Mouse (Mus musculus) liver, embryonic 14.5 days (tissue): ENCODE results near the gene Actr1a. TPM values are rescaled to one million over a fixed set of nuclear protein-coding genes. Genes with fewer than 3 reads are reported as not detected.

Experiments used
- ATAC-seq: fragments of 200-750 bp; cut with Nextera tagmentation; 2 replicates; pipeline ENCODE4 v1.8.0; 2017; ENCODE audit warnings: moderate number of reproducible peaks, mild to moderate bottlenecking, moderate library complexity; ENCODE audit not compliant: insufficient read depth
- DNase-seq, 3 experiments: peaks; one replicate each; pipeline ENCODE4 v3.0.0-alpha.2; 2012 to 2013; ENCODE audit warnings: low read depth in 3 of 3, low spot score in 3 of 3
- H3K27ac ChIP-seq: fragments of 300-500 bp; sonication (generic); 2 replicates; pipeline ENCODE4 v1.5.1; 2014; ENCODE audit warnings: moderate library complexity, mild to moderate bottlenecking, control low read depth, inconsistent platforms
- H3K27me3 ChIP-seq: fragments of 300-500 bp; sonication (generic); 2 replicates; pipeline ENCODE4 v1.6.1; 2014; ENCODE audit warnings: mild to moderate bottlenecking, low read length, moderate library complexity; ENCODE audit not compliant: control insufficient read depth, insufficient read depth
- H3K36me3 ChIP-seq: fragments of 300-500 bp; sonication (generic); replicated peaks from 2 replicates; pipeline ENCODE4 v1.6.1; 2014; ENCODE audit warnings: low read depth; ENCODE audit not compliant: control insufficient read depth, insufficient read depth
- H3K4me1 ChIP-seq, 2 experiments: fragments of 200-500 bp in 1 of 2; fragments of 300-500 bp in 1 of 2; sonication (generic) in 1 of 2; replicated peaks; 2 replicates each; pipeline ENCODE4 v1.6.1; 2012 to 2014; ENCODE audit warnings: antibody characterized with exemption in 1 of 2, inconsistent platforms in 1 of 2, low read length in 1 of 2; ENCODE audit not compliant: control insufficient read depth in 2 of 2, insufficient read depth in 2 of 2
- H3K4me2 ChIP-seq: fragments of 300-500 bp; sonication (generic); 2 replicates; pipeline ENCODE4 v1.6.1; 2014; ENCODE audit warnings: low read depth, mild to moderate bottlenecking, control low read depth, moderate library complexity
- H3K4me3 ChIP-seq, 2 experiments: fragments of 200-500 bp in 1 of 2; fragments of 300-500 bp in 1 of 2; sonication (generic) in 1 of 2; 2 replicates each; pipeline ENCODE4 v1.5.1; 2012 to 2014; ENCODE audit warnings: low read depth in 2 of 2, low read length in 2 of 2, mild to moderate bottlenecking in 2 of 2, control low read depth in 1 of 2, inconsistent platforms in 1 of 2, moderate library complexity in 1 of 2; ENCODE audit not compliant: insufficient read depth in 1 of 2
- H3K9ac ChIP-seq: fragments of 300-500 bp; sonication (generic); replicated peaks from 2 replicates; pipeline ENCODE4 v1.6.1; 2014; ENCODE audit warnings: mild to moderate bottlenecking, control low read depth, moderate library complexity
- H3K9me3 ChIP-seq: fragments of 300-500 bp; sonication (generic); 2 replicates; pipeline ENCODE4 v1.6.1; 2016; ENCODE audit warnings: low read length, mixed read lengths; ENCODE audit not compliant: control insufficient read depth
- CTCF ChIP-seq: IDR thresholded peaks from 2 replicates; pipeline ENCODE4 v1.5.1; 2016; ENCODE audit warnings: antibody characterized with exemption, low read depth, control low read depth
- EP300 ChIP-seq: IDR thresholded peaks from 2 replicates; pipeline ENCODE4 v1.6.1; 2016; ENCODE audit warnings: antibody characterized with exemption, low read depth
- WGBS: fragments of 180-500 bp; shearing (Covaris S2); extraction: QIAGEN DNeasy Blood & Tissue Kit; methylation state at CpG from one replicate; pipeline ENCODE4 v1.1.7; 2014; ENCODE audit not compliant: insufficient replicate concordance; 5-methylcytosine and 5-hydroxymethylcytosine counted together
- polyA plus RNA-seq, 2 experiments: library from polyadenylated mRNA; depleted of rRNA in 1 of 2; stranded (reverse) in 1 of 2; unstranded in 1 of 2; fragments of >200 nt; fragmentation: Nextera tagmentation in 1 of 2; extraction: Ambion mirVana in 1 of 2; gene quantifications; 2 replicates each; pipeline versions ENCODE4 v1.2.1 to v1.2.3; 2012 to 2014

Gene Actr1a
- polyA plus RNA-seq, 2 experiments = 28.1 to 47.0 TPM

DNA sequence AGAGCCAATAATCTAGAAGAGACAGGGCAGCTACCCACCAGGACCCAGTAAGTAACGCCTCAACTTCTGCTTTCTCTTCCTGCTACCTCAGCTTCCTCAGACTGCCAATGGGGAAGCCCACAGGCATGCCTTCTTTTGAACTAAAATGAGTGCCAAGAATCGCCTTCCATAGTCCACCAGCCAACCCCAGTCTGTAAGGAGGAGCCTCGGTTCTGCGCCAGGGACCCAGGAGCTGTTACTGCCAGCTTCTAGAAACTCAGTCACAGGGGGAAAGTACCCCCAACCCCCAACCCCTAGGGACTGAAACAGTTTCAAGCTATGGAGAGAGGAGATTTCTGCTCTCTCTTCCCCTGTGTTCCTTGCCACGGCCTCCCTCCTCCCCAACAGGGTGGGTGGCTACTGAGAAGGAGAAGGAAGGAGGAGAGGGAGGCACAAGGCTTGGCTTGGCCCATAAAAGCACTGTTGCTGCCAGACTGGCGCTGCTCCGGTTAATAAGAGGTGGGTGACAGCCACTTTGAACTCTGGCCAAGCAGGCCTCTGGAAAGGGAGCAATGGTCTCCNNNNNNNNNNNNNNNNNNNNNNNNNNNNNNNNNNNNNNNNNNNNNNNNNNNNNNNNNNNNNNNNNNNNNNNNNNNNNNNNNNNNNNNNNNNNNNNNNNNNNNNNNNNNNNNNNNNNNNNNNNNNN lies 56.1 kb downstream of the Actr1a start:
- WGBS = 37% methylated on average over 7 of the region's 7 CpGs
- Histone ChIP-seq H3K27ac (peak overlapping the region; percentile 52), H3K4me1 (peaks cover 9 to 22% of the 10 kb centered on the region in 2 experiments), H3K36me3 (no peaks in the 10 kb centered on the region), H3K9me3 (no peaks in the 10 kb centered on the region), H3K4me3 (peak overlapping the region; percentile 55 to 73; a peak in 3 of 4 replicates), H3K4me2 (peak overlapping the region; percentile 89), H3K27me3 (no peaks in the 10 kb centered on the region), H3K9ac (peak overlapping the region; percentile 58; the same call in 1 of the 2 replicates)
- DNase-seq (no peak), ATAC-seq (no peak)
- no peak for TF ChIP-seq CTCF
- no peak for TF ChIP-seq EP300

DNA sequence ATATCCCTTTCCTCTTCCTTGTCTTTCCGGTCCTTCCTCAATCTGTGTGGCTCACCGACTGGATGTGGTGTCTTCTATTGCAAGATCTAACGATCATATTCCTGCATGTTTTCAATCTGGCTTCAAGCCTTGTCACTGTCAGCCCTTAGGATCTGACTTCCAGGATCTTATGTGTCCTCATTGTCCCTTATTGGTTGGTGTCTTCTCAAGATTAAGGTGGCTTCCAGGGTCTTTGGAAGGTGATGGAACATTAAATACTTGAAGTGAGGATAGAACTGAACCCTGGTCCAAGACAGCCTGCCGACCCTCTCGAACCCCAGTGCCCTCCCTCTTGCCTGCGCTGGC lies 56.6 kb downstream of the Actr1a start:
- TF ChIP-seq EP300 (no peak), CTCF (no peak)
- Histone ChIP-seq H3K4me1 (peaks cover 9 to 19% of the 10 kb centered on the region in 2 experiments), H3K9ac (peak overlapping the region; percentile 58), H3K36me3 (no peaks in the 10 kb centered on the region), H3K4me3 (peak overlapping the region; percentile 55 to 73), H3K27me3 (no peaks in the 10 kb centered on the region), H3K27ac (peak overlapping the region; percentile 52), H3K9me3 (no peaks in the 10 kb centered on the region), H3K4me2 (peak overlapping the region; percentile 89)
- ATAC-seq = peak; percentile 17; the same call in 1 of the 2 replicates
- 11% methylated on average over 6 of the region's 6 CpGs for WGBS
- no peak for DNase-seq

DNA sequence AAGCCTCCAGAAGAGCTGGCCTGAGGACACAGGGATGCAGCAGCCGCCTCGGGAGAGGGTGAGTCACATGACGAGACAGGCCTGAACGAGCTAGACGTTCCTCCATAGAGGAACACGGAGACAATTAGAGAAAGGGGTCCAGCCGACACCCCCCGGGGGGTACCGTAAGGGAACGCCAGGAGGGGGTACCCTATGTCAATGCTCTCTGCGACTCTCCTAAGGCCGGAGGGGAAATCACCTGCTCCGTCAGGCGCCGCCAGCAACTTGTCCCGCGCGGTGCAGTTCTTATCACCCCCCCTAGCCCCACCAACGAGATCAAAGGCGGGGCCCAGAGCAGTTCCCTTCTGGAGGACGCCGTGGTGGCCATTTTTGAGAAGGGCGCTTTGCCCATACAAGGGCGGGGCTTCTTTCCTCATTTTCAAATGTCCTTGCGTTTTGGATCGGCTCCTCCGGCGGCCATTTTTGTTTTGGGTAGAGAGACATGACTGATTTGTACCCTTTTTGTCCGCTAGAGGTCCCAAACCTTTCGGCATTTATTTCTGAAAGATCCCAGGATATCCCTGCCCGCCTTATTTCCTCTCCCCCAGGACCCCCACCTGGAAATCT lies 57.1 kb downstream of the Actr1a start, which contains the start of gene Cuedc2:
Gene Cuedc2, minus strand, starts transcription at position 372 of the 606 bp plus-strand sequence.
- Histone ChIP-seq H3K9ac (peak within 1 kb of the TSS; percentile 83), H3K9me3 (no peaks in the 10 kb centered on the region), H3K36me3 (no peaks in the 10 kb centered on the region), H3K4me2 (peak within 1 kb of the TSS; percentile 89), H3K4me1 (peaks cover 9 to 16% of the 10 kb centered on the region in 2 experiments), H3K27me3 (no peaks in the 10 kb centered on the region), H3K4me3 (peak within 1 kb of the TSS; percentile 73 to 85), H3K27ac (peak within 1 kb of the TSS; percentile 52)
- DNase-seq (peak; percentile 95 to 96 (median 95)), ATAC-seq (peak; percentile 89)
- TF ChIP-seq CTCF (peak; percentile 76), EP300 (peak; percentile 58)
- WGBS = under 1% methylated on average over 31 of the region's 31 CpGs

DNA sequence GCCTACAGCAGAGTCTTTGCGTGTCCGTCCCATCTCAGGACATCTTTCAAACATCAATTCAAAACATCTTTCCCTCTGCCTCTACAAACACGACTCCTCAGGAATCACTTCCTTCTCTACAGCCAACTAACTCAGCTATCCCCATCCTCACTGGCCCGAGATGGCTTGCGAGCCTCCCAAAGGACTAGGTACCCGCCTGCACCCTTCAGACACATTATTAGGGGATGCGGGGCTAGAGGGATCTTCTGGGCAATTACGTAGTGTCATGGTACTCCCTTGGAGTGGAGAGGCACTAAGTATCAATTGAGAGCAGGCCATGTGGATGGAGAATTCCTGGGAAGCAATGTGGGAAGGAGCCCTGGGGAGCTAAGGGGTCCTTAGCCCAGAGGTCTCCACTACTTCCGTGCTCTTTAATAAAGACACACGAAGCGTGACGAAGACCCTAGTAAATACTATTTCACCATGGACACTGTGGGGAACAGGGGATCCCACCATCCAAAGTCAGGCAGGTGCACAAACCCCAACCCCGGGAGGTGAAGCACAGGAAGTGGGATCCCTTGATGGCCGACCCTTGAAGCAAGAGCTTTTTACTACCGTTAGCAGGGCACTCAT lies 57.7 kb downstream of the Actr1a start:
- ATAC-seq = no peak
- peak overlapping the region; percentile 89 for H3K4me2 ChIP-seq
- H3K36me3 ChIP-seq = no peaks in the 10 kb centered on the region
- no peaks in the 10 kb centered on the region for H3K27me3 ChIP-seq
- H3K4me1 ChIP-seq = peaks cover 9 to 16% of the 10 kb centered on the region in 2 experiments
- no peaks in the 10 kb centered on the region for H3K9me3 ChIP-seq
- TF ChIP-seq EP300 (no peak), CTCF (no peak)
- 33% methylated on average over 15 of the region's 15 CpGs for WGBS
- DNase-seq = no peak
- H3K27ac ChIP-seq = peak overlapping the region; percentile 32; the same call in 1 of the 2 replicates
- H3K9ac ChIP-seq = peak overlapping the region; percentile 83
- peak overlapping the region; percentile 73 to 85 for H3K4me3 ChIP-seq

DNA sequence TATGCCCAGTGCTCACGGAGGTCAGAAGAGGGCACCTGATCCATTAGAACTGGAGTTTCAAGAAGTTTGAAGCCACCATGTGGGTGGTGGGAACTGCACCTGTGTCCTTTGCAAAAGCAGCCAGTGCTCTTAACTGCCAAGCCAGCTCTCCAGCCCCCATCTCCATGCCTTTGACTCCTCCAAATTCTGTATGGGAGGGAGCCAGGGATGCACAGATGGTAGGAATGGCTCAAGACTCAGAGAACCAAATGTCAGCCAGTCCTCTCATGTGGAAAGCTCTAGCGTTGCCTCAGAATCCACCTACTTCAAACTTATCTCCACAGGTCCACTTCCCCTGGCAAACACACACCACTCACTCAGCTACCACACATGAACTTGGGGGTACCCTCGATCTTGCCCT lies 61.6 kb downstream of the Actr1a start:
- no peak overlapping the region for H3K4me2 ChIP-seq
- ATAC-seq = no peak
- H3K27ac ChIP-seq = no peak overlapping the region
- peaks cover 5% of the 10 kb centered on the region; the same call in 1 of the 2 replicates for H3K36me3 ChIP-seq
- H3K4me3 ChIP-seq = no peak overlapping the region
- H3K9ac ChIP-seq = no peak overlapping the region
- H3K9me3 ChIP-seq = no peaks in the 10 kb centered on the region
- TF ChIP-seq CTCF (no peak), EP300 (no peak)
- no peaks in the 10 kb centered on the region for H3K27me3 ChIP-seq
- peaks cover 13 to 17% of the 10 kb centered on the region in 2 experiments for H3K4me1 ChIP-seq
- DNase-seq = no peak
- WGBS = 60% methylated on average over 3 of the region's 3 CpGs
